Mouse (Mus musculus) intestine, embryonic 14.5 days (tissue): ENCODE results near the gene Creb3. TPM values are rescaled to one million over a fixed set of nuclear protein-coding genes. Genes with fewer than 3 reads are reported as not detected.

Experiments used
- ATAC-seq: fragments of 200-750 bp; cut with Nextera tagmentation; replicated peaks from 2 replicates; pipeline ENCODE4 v1.8.0; 2017; ENCODE audit warnings: low read depth, moderate number of reproducible peaks, moderate TSS enrichment, moderate library complexity; ENCODE audit not compliant: low FRiP score, low TSS enrichment
- DNase-seq: peaks from one replicate; pipeline ENCODE4 v3.0.0-alpha.2; 2018; ENCODE audit warnings: low spot score
- H3K27ac ChIP-seq: fragments of 300-500 bp; sonication (generic); 2 replicates; pipeline ENCODE4 v1.5.1; 2014; ENCODE audit warnings: low read depth, mild to moderate bottlenecking, control low read depth
- H3K27me3 ChIP-seq: fragments of 300-500 bp; sonication (generic); replicated peaks from 2 replicates; pipeline ENCODE4 v1.6.1; 2014; ENCODE audit warnings: low read length, control low read depth; ENCODE audit not compliant: control insufficient read depth, insufficient read depth
- H3K36me3 ChIP-seq: fragments of 300-500 bp; sonication (generic); 2 replicates; pipeline ENCODE4 v1.6.1; 2014; ENCODE audit warnings: low read length, control low read depth; ENCODE audit not compliant: control insufficient read depth, insufficient read depth
- H3K4me1 ChIP-seq: fragments of 300-500 bp; sonication (generic); replicated peaks from 2 replicates; pipeline ENCODE4 v1.6.1; 2014; ENCODE audit warnings: low read length, control low read depth, mixed read lengths; ENCODE audit not compliant: control insufficient read depth, insufficient read depth
- H3K4me2 ChIP-seq: fragments of 300-500 bp; sonication (generic); 2 replicates; pipeline ENCODE4 v1.6.1; 2014; ENCODE audit warnings: low read length
- H3K4me3 ChIP-seq: fragments of 300-500 bp; sonication (generic); 2 replicates; pipeline ENCODE4 v1.5.1; 2014; ENCODE audit warnings: low read depth, low read length, control low read depth, mixed read lengths
- H3K9ac ChIP-seq: fragments of 300-500 bp; sonication (generic); 2 replicates; pipeline ENCODE4 v1.6.1; 2014; ENCODE audit warnings: mild to moderate bottlenecking, low read length
- H3K9me3 ChIP-seq: fragments of 300-500 bp; sonication (generic); 2 replicates; pipeline ENCODE4 v1.6.1; 2016; ENCODE audit warnings: low read length, control low read depth; ENCODE audit not compliant: control insufficient read depth
- WGBS: fragments of 180-500 bp; shearing (Covaris S2); extraction: QIAGEN DNeasy Blood & Tissue Kit; methylation state at CpG from one replicate; pipeline ENCODE4 v1.1.7; 2014; 5-methylcytosine and 5-hydroxymethylcytosine counted together
- polyA plus RNA-seq: library from polyadenylated mRNA; unstranded; fragments of >200 nt; fragmentation: Nextera tagmentation; extraction: Ambion mirVana; gene quantifications from 2 replicates; pipeline ENCODE4 v1.2.1, GENCODE M21; 2014

Gene Creb3
- polyA plus RNA-seq, 1 experiment from 2014 or later: 68.6 TPM

GRCm38 (mm10) chr4:43613060-43613730 lies 51.1 kb downstream of the Creb3 start:
- no peak for ATAC-seq
- Histone ChIP-seq H3K4me2 (no peak overlapping the region), H3K27ac (no peak overlapping the region), H3K4me1 (no peaks in the 10 kb centered on the region), H3K27me3 (no peaks in the 10 kb centered on the region), H3K4me3 (no peak overlapping the region), H3K9ac (no peak overlapping the region), H3K9me3 (no peaks in the 10 kb centered on the region), H3K36me3 (no peaks in the 10 kb centered on the region)
- WGBS: 58% methylated on average over 3 of the region's 3 CpGs
- no peak for DNase-seq

Other genes with a start within 250 kb of the Creb3 start
- 11.2 and 11.7 TPM in 2 replicates for gene Rusc2, start 180.4 kb upstream of the Creb3 start, polyA plus RNA-seq
- gene Fam166b, start 133.2 kb upstream of the Creb3 start, polyA plus RNA-seq: 0.18 TPM in 1 of 2 replicates, not detected in the other
- gene Tesk1, start 120.4 kb upstream of the Creb3 start, polyA plus RNA-seq: 8.6 and 9.5 TPM in 2 replicates
- 4.2 and 4.8 TPM in 2 replicates for gene Cd72, start 107.7 kb upstream of the Creb3 start, polyA plus RNA-seq
- not detected in 2 replicates for gene Sit1, start 78.6 kb upstream of the Creb3 start, polyA plus RNA-seq
- 109 and 128 TPM in 2 replicates for gene Ccdc107, start 69.4 kb upstream of the Creb3 start, polyA plus RNA-seq
- 42.5 and 47.6 TPM in 2 replicates for gene Arhgef39, start 62.6 kb upstream of the Creb3 start, polyA plus RNA-seq
- gene Car9, start 55.4 kb upstream of the Creb3 start, polyA plus RNA-seq: 4.0 and 9.4 TPM in 2 replicates
- gene Tpm2, start 38.6 kb upstream of the Creb3 start, polyA plus RNA-seq: 516 and 574 TPM in 2 replicates
- 66.0 and 69.8 TPM in 2 replicates for gene Tln1, start 359 bp downstream of the Creb3 start, polyA plus RNA-seq
- gene Rgp1, start 16.4 kb downstream of the Creb3 start, polyA plus RNA-seq: 25.4 and 29.7 TPM in 2 replicates
- 13.2 and 15.5 TPM in 2 replicates for gene Gba2, start 16.5 kb downstream of the Creb3 start, polyA plus RNA-seq
- 0.49 and 1.3 TPM in 2 replicates for gene Msmp, start 22.2 kb downstream of the Creb3 start, polyA plus RNA-seq
- 11.1 and 12.1 TPM in 2 replicates for gene Npr2, start 69.6 kb downstream of the Creb3 start, polyA plus RNA-seq
- gene Spag8, start 91.3 kb downstream of the Creb3 start, polyA plus RNA-seq: 0.74 and 1.2 TPM in 2 replicates
- 113 and 115 TPM in 2 replicates for gene Hint2, start 94.1 kb downstream of the Creb3 start, polyA plus RNA-seq
- 4.2 TPM in 2 replicates for gene Tmem8b, start 106.6 kb downstream of the Creb3 start, polyA plus RNA-seq
- gene Fam221b, start 106.8 kb downstream of the Creb3 start, polyA plus RNA-seq: 2.9 and 3.9 TPM in 2 replicates
- not detected in 2 replicates for gene Olfr70, start 138.5 kb downstream of the Creb3 start, polyA plus RNA-seq
- not detected in 2 replicates for gene Olfr71, start 147.9 kb downstream of the Creb3 start, polyA plus RNA-seq
- 0.61 and 0.85 TPM in 2 replicates for gene Hrct1, start 164.9 kb downstream of the Creb3 start, polyA plus RNA-seq
- gene Spaar, start 167.7 kb downstream of the Creb3 start, polyA plus RNA-seq: 0.04 TPM in 1 of 2 replicates, not detected in the other
- gene Olfr159, start 208.7 kb downstream of the Creb3 start, polyA plus RNA-seq: not detected in 2 replicates